Mouse (Mus musculus): Measurements from ENCODE around the gene Ddx39. TPM values are rescaled to one million over a fixed set of nuclear protein-coding genes. Genes with fewer than 3 reads are reported as not detected.

Gene Ddx39
- total RNA-seq, 2 experiments from 2014 or later: 21.6 to 24.8 TPM

GRCm38 (mm10) chr8:83698661-83699453, 16.1 kb upstream of the Ddx39 start, which contains the start of gene Pkn1:
TSS of gene Pkn1 (minus strand) at chr8:83699179.
- peak; percentile 88 to 94 for DNase-seq

GRCm38 (mm10) chr8:83699566-83699965, 15.4 kb upstream of the Ddx39 start:
- no peak for DNase-seq

GRCm38 (mm10) chr8:83700423-83701085, 14.4 kb upstream of the Ddx39 start:
- no peak for DNase-seq

- DNase-seq: no peak
Measured at GRCm38 (mm10) chr8:83703426-83703825, 11.6 kb upstream of the Ddx39 start.

- DNase-seq: no peak
Measured at GRCm38 (mm10) chr8:83706411-83706810, 8.6 kb upstream of the Ddx39 start.

- no peak for DNase-seq
Measured at GRCm38 (mm10) chr8:83707554-83707953, 7.4 kb upstream of the Ddx39 start.

GRCm38 (mm10) chr8:83714676-83715030, 324 bp upstream of the Ddx39 start:
- DNase-seq: no peak

- no peak for DNase-seq
Measured at GRCm38 (mm10) chr8:83715771-83716170, 794 bp downstream of the Ddx39 start.

GRCm38 (mm10) chr8:83716563-83716962, 1.6 kb downstream of the Ddx39 start:
- DNase-seq: no peak

- no peak for DNase-seq
Measured at GRCm38 (mm10) chr8:83719048-83719447, 4.1 kb downstream of the Ddx39 start.

GRCm38 (mm10) chr8:83719693-83720092, 4.7 kb downstream of the Ddx39 start:
- DNase-seq: no peak

- peak; percentile 66 to 79 for DNase-seq
Measured at GRCm38 (mm10) chr8:83721405-83722025, 6.5 kb downstream of the Ddx39 start.

GRCm38 (mm10) chr8:83722631-83723030, 7.7 kb downstream of the Ddx39 start:
- DNase-seq: no peak

- peak in 1 of 2 experiments; percentile 25 for DNase-seq
Measured at GRCm38 (mm10) chr8:83723447-83724083, 8.6 kb downstream of the Ddx39 start.

- DNase-seq: peak; percentile 93 to 94
Measured at GRCm38 (mm10) chr8:83724697-83725482, 9.9 kb downstream of the Ddx39 start.

- DNase-seq: no peak
Measured at GRCm38 (mm10) chr8:83725521-83726102, 10.6 kb downstream of the Ddx39 start.

- peak in 1 of 2 experiments; percentile 46 for DNase-seq
Measured at GRCm38 (mm10) chr8:83729009-83729807, 14.2 kb downstream of the Ddx39 start.

GRCm38 (mm10) chr8:83731906-83732305, 16.9 kb downstream of the Ddx39 start:
- no peak for DNase-seq

- DNase-seq: no peak
Measured at GRCm38 (mm10) chr8:83732919-83733318, 17.9 kb downstream of the Ddx39 start.

GRCm38 (mm10) chr8:83736681-83737080, 21.7 kb downstream of the Ddx39 start:
- no peak for DNase-seq

Data from adrenal gland, postnatal 36 days (tissue).